Mouse (Mus musculus) gastrocnemius, postnatal 25 days (tissue): ENCODE data around the gene Bbs1. TPM values are rescaled to one million over a fixed set of nuclear protein-coding genes. Genes with fewer than 3 reads are reported as not detected.
"Not testable (repeated sequence)": the region's sequence is repeated elsewhere in the genome, so short reads cannot be mapped to it uniquely, and the experiment has no call there.

Experiments used
- DNase-seq: peaks from one replicate; pipeline ENCODE4 v3.0.0; 2022
- long read RNA-seq, 2 experiments: library from polyadenylated mRNA; stranded (forward); transcript quantifications; one replicate each; pipeline ENCODE4 v2.0.0; 2021
- total RNA-seq, 2 experiments: library from RNA; stranded (reverse); gene quantifications; 1 replicate in 1 of 2; 2 replicates in 1 of 2; pipeline ENCODE4 v1.2.3; 2021

Gene Bbs1
- 1 to 10 TPM; 1.6 to 2.6 TPM for total RNA-seq
- long read RNA-seq, experiment 1, partial matches to known transcripts: 0 of 1 reads
- long read RNA-seq, experiment 1, other reads (novel, unspliced or antisense): 1 of 1 reads
- long read RNA-seq, experiment 2: 0 reads

- DNase-seq: peak; percentile 60
These were observed at the start of gene Bbs1 for GRCm38 (mm10) chr19:4905979-4906794. Gene Bbs1, minus strand, starts transcription at chr19:4906628.

GRCm38 (mm10) chr19:4948641-4949040 lies 42.2 kb upstream of the Bbs1 start:
- DNase-seq: not testable (repeated sequence)

- DNase-seq: no peak
These were observed 39.1 kb upstream of the Bbs1 start for GRCm38 (mm10) chr19:4945540-4945939.

GRCm38 (mm10) chr19:4943253-4943588 lies 36.8 kb upstream of the Bbs1 start:
- no peak for DNase-seq

- peak; percentile 86 for DNase-seq
These were observed 36.3 kb upstream of the Bbs1 start, which contains the start of gene Peli3 for GRCm38 (mm10) chr19:4942551-4943252. Gene Peli3, minus strand, starts transcription at chr19:4943127.

- DNase-seq: no peak
These were observed 31.2 kb upstream of the Bbs1 start for GRCm38 (mm10) chr19:4937444-4938310.

GRCm38 (mm10) chr19:4936896-4937295 lies 30.5 kb upstream of the Bbs1 start:
- DNase-seq: no peak

GRCm38 (mm10) chr19:4928781-4929180 lies 22.4 kb upstream of the Bbs1 start:
- peak; percentile 64 for DNase-seq

GRCm38 (mm10) chr19:4927904-4928531 lies 21.6 kb upstream of the Bbs1 start, which contains the start of gene Dpp3:
Gene Dpp3, minus strand, starts transcription at chr19:4928287.
- peak; percentile 98 for DNase-seq

GRCm38 (mm10) chr19:4925121-4925860 lies 18.9 kb upstream of the Bbs1 start:
- DNase-seq: no peak

GRCm38 (mm10) chr19:4919652-4920051 lies 13.2 kb upstream of the Bbs1 start:
- DNase-seq: no peak

GRCm38 (mm10) chr19:4916827-4917226 lies 10.4 kb upstream of the Bbs1 start:
- no peak for DNase-seq

- DNase-seq: no peak
These were observed 9.6 kb upstream of the Bbs1 start for GRCm38 (mm10) chr19:4915924-4916603.

- DNase-seq: no peak
These were observed 2.9 kb upstream of the Bbs1 start for GRCm38 (mm10) chr19:4909376-4909775.

GRCm38 (mm10) chr19:4908107-4908506 lies 1.7 kb upstream of the Bbs1 start:
- DNase-seq: no peak

- no peak for DNase-seq
These were observed 6.5 kb downstream of the Bbs1 start for GRCm38 (mm10) chr19:4899888-4900287.

- DNase-seq: no peak
These were observed 7.5 kb downstream of the Bbs1 start for GRCm38 (mm10) chr19:4898972-4899371.

- no peak for DNase-seq
These were observed 9.5 kb downstream of the Bbs1 start for GRCm38 (mm10) chr19:4896780-4897520.

GRCm38 (mm10) chr19:4891798-4892197 lies 14.6 kb downstream of the Bbs1 start:
- no peak for DNase-seq

- no peak for DNase-seq
These were observed 16.6 kb downstream of the Bbs1 start for GRCm38 (mm10) chr19:4889791-4890190.
